In genomic region chr11:51431287-51431686, GRCm38 (mm10) we compare ENCODE assay signal across 24 mouse cellular contexts.
DNase-seq lines count a peak whose midpoint lies in the region; ATAC-seq and TF ChIP-seq lines count a peak whose summit lies in the region.
"Had no signal": no experiment of that assay in that cellular context is flagged by ENCODE, and none has a peak within 500 bp of the region (broad histone marks: within the 10 kb centered on the region; RNA-seq: fewer than 3 reads in every experiment).

No protein-coding gene starts in this region.

- no peaks in the 10 kb centered on the region for H3K36me3 ChIP-seq in stomach, embryonic 16.5 days (ENCODE audit: control insufficient read depth, insufficient read depth, low read length)
- H3K36me3 ChIP-seq in stomach, postnatal 0 days (ENCODE audit: control insufficient read depth, insufficient read depth, low read length), result no peaks in the 10 kb centered on the region
- H3K36me3 ChIP-seq in lung, embryonic 16.5 days (ENCODE audit: control insufficient read depth, insufficient read depth, low read length), result no peaks in the 10 kb centered on the region
- H3K36me3 ChIP-seq in midbrain, embryonic 14.5 days (ENCODE audit: control insufficient read depth, insufficient read depth, low read length), result no peaks in the 10 kb centered on the region
- H3K36me3 ChIP-seq in forebrain, postnatal 0 days (ENCODE audit: insufficient read depth), result no peaks in the 10 kb centered on the region
- H3K36me3 ChIP-seq: forebrain, embryonic 10.5 days; heart, embryonic 13.5 days; hindbrain, embryonic 12.5 days; limb, embryonic 15.5 days; midbrain, embryonic 15.5 days had no signal

- H3K4me1 ChIP-seq in stomach, embryonic 16.5 days (ENCODE audit: control insufficient read depth, insufficient read depth, low read length), result peaks cover 10% of the 10 kb centered on the region; the same call in 1 of the 2 replicates
- no peaks in the 10 kb centered on the region for H3K4me1 ChIP-seq in stomach, postnatal 0 days (replicated peaks; ENCODE audit: control insufficient read depth, insufficient read depth)
- peaks cover 18% of the 10 kb centered on the region for H3K4me1 ChIP-seq in lung, embryonic 16.5 days (replicated peaks; ENCODE audit: control insufficient read depth, insufficient read depth, low read length)
- no peaks in the 10 kb centered on the region for H3K4me1 ChIP-seq in midbrain, embryonic 14.5 days (ENCODE audit: control insufficient read depth, insufficient read depth, low read length)
- no peaks in the 10 kb centered on the region for H3K4me1 ChIP-seq in forebrain, postnatal 0 days (ENCODE audit: insufficient read depth)
- H3K4me1 ChIP-seq: midbrain, embryonic 15.5 days had no signal

- H3K9ac ChIP-seq in stomach, embryonic 16.5 days (ENCODE audit: low read length), result no peak overlapping the region
- H3K9ac ChIP-seq in stomach, postnatal 0 days (ENCODE audit: low read length), result no peak overlapping the region
- no peak overlapping the region for H3K9ac ChIP-seq in lung, embryonic 16.5 days (ENCODE audit: low read length)
- no peak overlapping the region for H3K9ac ChIP-seq in midbrain, embryonic 14.5 days (replicated peaks; ENCODE audit: low read length)
- H3K9ac ChIP-seq in forebrain, postnatal 0 days, result no peak overlapping the region
- H3K9ac ChIP-seq: heart, embryonic 13.5 days; hindbrain, embryonic 12.5 days; limb, embryonic 15.5 days; liver, embryonic 14.5 days; midbrain, embryonic 15.5 days had no signal

- no peaks in the 10 kb centered on the region for H3K27me3 ChIP-seq in stomach, embryonic 16.5 days (ENCODE audit: control insufficient read depth, insufficient read depth, low read length)
- no peaks in the 10 kb centered on the region for H3K27me3 ChIP-seq in stomach, postnatal 0 days (ENCODE audit: control insufficient read depth, insufficient read depth, low read length)
- H3K27me3 ChIP-seq in lung, embryonic 16.5 days (ENCODE audit: control insufficient read depth, insufficient read depth, low read depth, low read length), result no peaks in the 10 kb centered on the region
- H3K27me3 ChIP-seq in midbrain, embryonic 14.5 days (ENCODE audit: control insufficient read depth, insufficient read depth, low read length), result no peaks in the 10 kb centered on the region
- no peaks in the 10 kb centered on the region for H3K27me3 ChIP-seq in forebrain, postnatal 0 days (ENCODE audit: insufficient read depth, low read length)
- H3K27me3 ChIP-seq: hindbrain, embryonic 12.5 days; midbrain, embryonic 15.5 days had no signal

- peak overlapping the region; percentile 26 for H3K27ac ChIP-seq in stomach, embryonic 16.5 days (ENCODE audit: low read length)
- no peak overlapping the region for H3K27ac ChIP-seq in stomach, postnatal 0 days (replicated peaks)
- H3K27ac ChIP-seq in lung, embryonic 16.5 days (ENCODE audit: low read length), result peak overlapping the region; percentile 22; the same call in 1 of the 2 replicates
- no peak overlapping the region for H3K27ac ChIP-seq in midbrain, embryonic 14.5 days (replicated peaks; ENCODE audit: low read depth, low read length)
- H3K27ac ChIP-seq in forebrain, postnatal 0 days (ENCODE audit: low read depth, low read length), result no peak overlapping the region
- H3K27ac ChIP-seq: forebrain, embryonic 10.5 days; heart, embryonic 13.5 days; hindbrain, embryonic 12.5 days; kidney, postnatal 0 days; midbrain, embryonic 15.5 days had no signal

- DNase-seq in adrenal gland, adult 2 months, result peak; percentile 72
- DNase-seq in adrenal gland, postnatal 25 days, result no peak
- no peak for DNase-seq in stomach, postnatal 0 days (ENCODE audit: low spot score)
- no peak for DNase-seq in natural killer cell, adult 2 months (ENCODE audit: low spot score in 2 of 2)
- DNase-seq in midbrain, embryonic 14.5 days, result no peak
- no peak for DNase-seq in forebrain, postnatal 0 days
- DNase-seq: cerebellum, postnatal 10 days; heart, adult 18-20 months; heart, postnatal 14 days; kidney, adult 2 months; layer of hippocampus, adult 9-11 months; right cerebral cortex, adult 18-20 months; right cerebral cortex, postnatal 4 days had no signal

- no peak overlapping the region for H3K4me3 ChIP-seq in stomach, embryonic 16.5 days (replicated peaks; ENCODE audit: low read length)
- no peak overlapping the region for H3K4me3 ChIP-seq in stomach, postnatal 0 days (ENCODE audit: low read depth, low read length)
- H3K4me3 ChIP-seq in lung, embryonic 16.5 days (ENCODE audit: low read length), result no peak overlapping the region
- H3K4me3 ChIP-seq in midbrain, embryonic 14.5 days (replicated peaks; ENCODE audit: low read depth, low read length), result no peak overlapping the region
- no peak overlapping the region for H3K4me3 ChIP-seq in forebrain, postnatal 0 days (ENCODE audit: low read depth, low read length)
- H3K4me3 ChIP-seq: forebrain, embryonic 10.5 days; heart, embryonic 13.5 days; hindbrain, embryonic 12.5 days; limb, embryonic 15.5 days; midbrain, embryonic 15.5 days; myocyte had no signal

- H3K9me3 ChIP-seq in stomach, embryonic 16.5 days (replicated peaks; ENCODE audit: control insufficient read depth, low read length), result peaks cover 3% of the 10 kb centered on the region; the same call in 1 of the 2 replicates
- no peaks in the 10 kb centered on the region for H3K9me3 ChIP-seq in stomach, postnatal 0 days (ENCODE audit: control insufficient read depth, low read length)
- H3K9me3 ChIP-seq in lung, embryonic 16.5 days (ENCODE audit: control insufficient read depth, low read length), result no peaks in the 10 kb centered on the region; the same call in 1 of the 2 replicates
- H3K9me3 ChIP-seq in midbrain, embryonic 14.5 days (ENCODE audit: control insufficient read depth, low read length), result no peaks in the 10 kb centered on the region
- no peaks in the 10 kb centered on the region for H3K9me3 ChIP-seq in forebrain, postnatal 0 days (ENCODE audit: low read length)
- H3K9me3 ChIP-seq: forebrain, embryonic 10.5 days; limb, embryonic 15.5 days; midbrain, embryonic 15.5 days had no signal

- WGBS in stomach, embryonic 16.5 days, result 68% methylated on average over 3 of the region's 3 CpGs
- 64% methylated on average over 3 of the region's 3 CpGs for WGBS in stomach, postnatal 0 days
- WGBS in lung, embryonic 16.5 days, result 42% methylated on average over 3 of the region's 3 CpGs
- WGBS in midbrain, embryonic 14.5 days, result 94% methylated on average over 3 of the region's 3 CpGs
- WGBS in forebrain, postnatal 0 days, result 81% methylated on average over 3 of the region's 3 CpGs

- TF ChIP-seq CTCF in stomach, postnatal 0 days (IDR thresholded peaks at IDR 0.05; ENCODE audit: low read depth), result no peak
- no peak for TF ChIP-seq CTCF in forebrain, postnatal 0 days (IDR thresholded peaks at IDR 0.05; ENCODE audit: low read depth)

- TF ChIP-seq EP300 in stomach, postnatal 0 days (optimal IDR thresholded peaks at IDR 0.05), result no peak

- no peak for ATAC-seq in stomach, embryonic 16.5 days (ENCODE audit: insufficient read depth, low FRiP score)
- no peak for ATAC-seq in stomach, postnatal 0 days (ENCODE audit: low FRiP score, low TSS enrichment)
- peak; percentile 77 for ATAC-seq in lung, embryonic 16.5 days (ENCODE audit: low read depth)
- ATAC-seq in midbrain, embryonic 14.5 days (ENCODE audit: low FRiP score, low TSS enrichment), result no peak
- no peak for ATAC-seq in forebrain, postnatal 0 days
- ATAC-seq: forebrain, embryonic 16.5 days; midbrain, embryonic 15.5 days had no signal

- no peak overlapping the region for H3K4me2 ChIP-seq in stomach, embryonic 16.5 days (ENCODE audit: low read depth, low read length)
- no peak overlapping the region for H3K4me2 ChIP-seq in stomach, postnatal 0 days (replicated peaks; ENCODE audit: low read depth)
- H3K4me2 ChIP-seq in lung, embryonic 16.5 days (ENCODE audit: low read depth, low read length), result no peak overlapping the region
- H3K4me2 ChIP-seq in midbrain, embryonic 14.5 days (ENCODE audit: low read length), result no peak overlapping the region
- no peak overlapping the region for H3K4me2 ChIP-seq in forebrain, postnatal 0 days (ENCODE audit: low read depth)
- H3K4me2 ChIP-seq: heart, embryonic 13.5 days; hindbrain, embryonic 12.5 days; limb, embryonic 15.5 days; midbrain, embryonic 15.5 days had no signal

Comparison
In these comparisons a context has a peak if more than half of its experiments do, and no peak if none do; other contexts are left out.
1. H3K27ac ChIP-seq: peak in stomach, embryonic 16.5 days (single experiment) and lung, embryonic 16.5 days (single experiment); none in stomach, postnatal 0 days (single experiment), midbrain, embryonic 14.5 days (single experiment) and forebrain, postnatal 0 days (single experiment).